Mouse (Mus musculus): ENCODE results near the gene Wscd1.

Gene Wscd1

GRCm38 (mm10) chr11:71765335-71765734 is 15.6 kb downstream of the Wscd1 start:
- in situ Hi-C loops (cut with MboI; ENCODE audit: low pct_unique_long_range_greater_than_20kb in 1 of 2, low sequenced_read_pairs in 2 of 2, unreplicated experiment in 1 of 2) = no loop called here

GRCm38 (mm10) chr11:71766380-71766779 is 16.7 kb downstream of the Wscd1 start:
- in situ Hi-C loops (cut with MboI; ENCODE audit: low pct_unique_long_range_greater_than_20kb in 1 of 2, low sequenced_read_pairs in 2 of 2, unreplicated experiment in 1 of 2) = no loop called here

- in situ Hi-C loops (cut with MboI; ENCODE audit: low pct_unique_long_range_greater_than_20kb in 1 of 2, low sequenced_read_pairs in 2 of 2, unreplicated experiment in 1 of 2) = no loop called here
Measured at GRCm38 (mm10) chr11:71767726-71768125, 18.0 kb downstream of the Wscd1 start.

- in situ Hi-C loops (cut with MboI; ENCODE audit: low pct_unique_long_range_greater_than_20kb in 1 of 2, low sequenced_read_pairs in 2 of 2, unreplicated experiment in 1 of 2) = no loop called here
Measured at GRCm38 (mm10) chr11:71769744-71770143, 20.0 kb downstream of the Wscd1 start.

- in situ Hi-C loops (cut with MboI; ENCODE audit: low pct_unique_long_range_greater_than_20kb in 1 of 2, low sequenced_read_pairs in 2 of 2, unreplicated experiment in 1 of 2) = no loop called here
Measured at GRCm38 (mm10) chr11:71770479-71770878, 20.8 kb downstream of the Wscd1 start.

GRCm38 (mm10) chr11:71771074-71771473 is 21.4 kb downstream of the Wscd1 start:
- in situ Hi-C loops (cut with MboI; ENCODE audit: low pct_unique_long_range_greater_than_20kb in 1 of 2, low sequenced_read_pairs in 2 of 2, unreplicated experiment in 1 of 2) = no loop called here

GRCm38 (mm10) chr11:71772056-71772455 is 22.3 kb downstream of the Wscd1 start:
- in situ Hi-C loops (cut with MboI; ENCODE audit: low pct_unique_long_range_greater_than_20kb in 1 of 2, low sequenced_read_pairs in 2 of 2, unreplicated experiment in 1 of 2) = no loop called here

GRCm38 (mm10) chr11:71772802-71773201 is 23.1 kb downstream of the Wscd1 start:
- in situ Hi-C loops (cut with MboI; ENCODE audit: low pct_unique_long_range_greater_than_20kb in 1 of 2, low sequenced_read_pairs in 2 of 2, unreplicated experiment in 1 of 2) = no loop called here

- in situ Hi-C loops (cut with MboI; ENCODE audit: low pct_unique_long_range_greater_than_20kb in 1 of 2, low sequenced_read_pairs in 2 of 2, unreplicated experiment in 1 of 2) = no loop called here
Measured at GRCm38 (mm10) chr11:71773986-71774767, 24.5 kb downstream of the Wscd1 start.

GRCm38 (mm10) chr11:71775056-71775455 is 25.3 kb downstream of the Wscd1 start:
- in situ Hi-C loops (cut with MboI; ENCODE audit: low pct_unique_long_range_greater_than_20kb in 1 of 2, low sequenced_read_pairs in 2 of 2, unreplicated experiment in 1 of 2) = no loop called here

GRCm38 (mm10) chr11:71779642-71780041 is 29.9 kb downstream of the Wscd1 start:
- in situ Hi-C loops (cut with MboI; ENCODE audit: low pct_unique_long_range_greater_than_20kb in 1 of 2, low sequenced_read_pairs in 2 of 2, unreplicated experiment in 1 of 2) = no loop called here

- in situ Hi-C loops (cut with MboI; ENCODE audit: low pct_unique_long_range_greater_than_20kb in 1 of 2, low sequenced_read_pairs in 2 of 2, unreplicated experiment in 1 of 2) = no loop called here
Measured at GRCm38 (mm10) chr11:71781737-71782354, 32.1 kb downstream of the Wscd1 start.

- in situ Hi-C loops (cut with MboI; ENCODE audit: low pct_unique_long_range_greater_than_20kb in 1 of 2, low sequenced_read_pairs in 2 of 2, unreplicated experiment in 1 of 2) = no loop called here
Measured at GRCm38 (mm10) chr11:71785499-71785898, 35.8 kb downstream of the Wscd1 start.

GRCm38 (mm10) chr11:71788209-71788608 is 38.5 kb downstream of the Wscd1 start:
- in situ Hi-C loops (cut with MboI; ENCODE audit: low pct_unique_long_range_greater_than_20kb in 1 of 2, low sequenced_read_pairs in 2 of 2, unreplicated experiment in 1 of 2) = no loop called here

- in situ Hi-C loops (cut with MboI; ENCODE audit: low pct_unique_long_range_greater_than_20kb in 1 of 2, low sequenced_read_pairs in 2 of 2, unreplicated experiment in 1 of 2) = no loop called here
Measured at GRCm38 (mm10) chr11:71790227-71790626, 40.5 kb downstream of the Wscd1 start.

- in situ Hi-C loops (cut with MboI; ENCODE audit: low pct_unique_long_range_greater_than_20kb in 1 of 2, low sequenced_read_pairs in 2 of 2, unreplicated experiment in 1 of 2) = no loop called here
Measured at GRCm38 (mm10) chr11:71799206-71799605, 49.5 kb downstream of the Wscd1 start.

- in situ Hi-C loops (cut with MboI; ENCODE audit: low pct_unique_long_range_greater_than_20kb in 1 of 2, low sequenced_read_pairs in 2 of 2, unreplicated experiment in 1 of 2) = no loop called here
Measured at GRCm38 (mm10) chr11:71808521-71808920, 58.8 kb downstream of the Wscd1 start.

- in situ Hi-C loops (cut with MboI; ENCODE audit: low pct_unique_long_range_greater_than_20kb in 1 of 2, low sequenced_read_pairs in 2 of 2, unreplicated experiment in 1 of 2) = no loop called here
Measured at GRCm38 (mm10) chr11:71811828-71812227, 62.1 kb downstream of the Wscd1 start.

- in situ Hi-C loops (cut with MboI; ENCODE audit: low pct_unique_long_range_greater_than_20kb in 1 of 2, low sequenced_read_pairs in 2 of 2, unreplicated experiment in 1 of 2) = no loop called here
Measured at GRCm38 (mm10) chr11:71812921-71813320, 63.2 kb downstream of the Wscd1 start.

- in situ Hi-C loops (cut with MboI; ENCODE audit: low pct_unique_long_range_greater_than_20kb in 1 of 2, low sequenced_read_pairs in 2 of 2, unreplicated experiment in 1 of 2) = no loop called here
Measured at GRCm38 (mm10) chr11:71814511-71814910, 64.8 kb downstream of the Wscd1 start.
